Mouse (Mus musculus) liver, embryonic 11.5 days (tissue): Measurements from ENCODE around the gene Rps6ka5. TPM values are rescaled to one million over a fixed set of nuclear protein-coding genes. Genes with fewer than 3 reads are reported as not detected.

Source experiments
- polyA plus RNA-seq: library from polyadenylated mRNA; unstranded; fragments of >200 nt; fragmentation: Nextera tagmentation; extraction: Ambion mirVana; gene quantifications from 2 replicates; pipeline ENCODE4 v1.2.1, GENCODE M21; 2014

Gene Rps6ka5
- polyA plus RNA-seq, 1 experiment from 2014 or later = 2.5 TPM

Other genes starting within 250 kb of the Rps6ka5 start
- gene Ttc7b, start 206.2 kb downstream of the Rps6ka5 start, polyA plus RNA-seq = 5.6 and 6.2 TPM in 2 replicates
- 0.14 and 0.38 TPM in 2 replicates for gene Dglucy, start 52.1 kb upstream of the Rps6ka5 start, polyA plus RNA-seq
- gene Gpr68, start 181.2 kb upstream of the Rps6ka5 start, polyA plus RNA-seq = 0.10 and 0.17 TPM in 2 replicates